Mouse (Mus musculus) kidney, postnatal 0 days (tissue): ENCODE measurements around the gene Chaf1a. TPM values are rescaled to one million over a fixed set of nuclear protein-coding genes. Genes with fewer than 3 reads are reported as not detected.

Experiments
- ATAC-seq: fragments of 200-750 bp; cut with Nextera tagmentation; replicated peaks from 2 replicates; pipeline ENCODE4 v1.8.0; 2017; ENCODE audit warnings: low read depth, moderate number of reproducible peaks, moderate TSS enrichment, moderate library complexity; ENCODE audit not compliant: low FRiP score
- DNase-seq: peaks from one replicate; pipeline ENCODE4 v3.0.0-alpha.2; 2016; ENCODE audit warnings: low spot score
- H3K27ac ChIP-seq: fragments of 300-500 bp; sonication (generic); 2 replicates; pipeline ENCODE4 v1.5.1; 2014; ENCODE audit warnings: mild to moderate bottlenecking
- H3K27me3 ChIP-seq: fragments of 300-500 bp; sonication (generic); 2 replicates; pipeline ENCODE4 v1.6.1; 2014; ENCODE audit warnings: low read length, mixed read lengths; ENCODE audit not compliant: insufficient read depth
- H3K36me3 ChIP-seq: fragments of 300-500 bp; sonication (generic); 2 replicates; pipeline ENCODE4 v1.6.1; 2014; ENCODE audit warnings: low read length, mixed read lengths; ENCODE audit not compliant: insufficient read depth
- H3K4me1 ChIP-seq: fragments of 300-500 bp; sonication (generic); replicated peaks from 2 replicates; pipeline ENCODE4 v1.6.1; 2014; ENCODE audit warnings: antibody characterized with exemption, low read length, mixed read lengths; ENCODE audit not compliant: insufficient read depth
- H3K4me2 ChIP-seq: fragments of 300-500 bp; sonication (generic); 2 replicates; pipeline ENCODE4 v1.6.1; 2014; ENCODE audit warnings: mild to moderate bottlenecking, low read length, moderate library complexity, mixed read lengths
- H3K4me3 ChIP-seq: fragments of 300-500 bp; sonication (generic); replicated peaks from 2 replicates; pipeline ENCODE4 v1.5.1; 2014; ENCODE audit warnings: low read depth, low read length
- H3K9ac ChIP-seq: fragments of 300-500 bp; sonication (generic); 2 replicates; pipeline ENCODE4 v1.6.1; 2014; ENCODE audit warnings: low read depth, low read length
- H3K9me3 ChIP-seq: fragments of 300-500 bp; sonication (generic); replicated peaks from 2 replicates; pipeline ENCODE4 v1.6.1; 2016; ENCODE audit warnings: low read length, inconsistent platforms, mixed read lengths
- CTCF ChIP-seq: IDR thresholded peaks from 2 replicates; pipeline ENCODE4 v1.5.1; 2016; ENCODE audit warnings: antibody characterized with exemption, low read depth, mild to moderate bottlenecking, moderate library complexity
- WGBS: fragments of 180-500 bp; shearing (Covaris S2); extraction: QIAGEN DNeasy Blood & Tissue Kit; methylation state at CpG from one replicate; pipeline ENCODE4 v1.1.7; 2014; 5-methylcytosine and 5-hydroxymethylcytosine counted together
- polyA plus RNA-seq: library from polyadenylated mRNA; unstranded; fragments of >200 nt; fragmentation: Nextera tagmentation; extraction: Ambion mirVana; gene quantifications from 2 replicates; pipeline ENCODE4 v1.2.1, GENCODE M21; 2015

Gene Chaf1a
- polyA plus RNA-seq, 1 experiment from 2014 or later, result 11.1 TPM

GRCm38 (mm10) chr17:56010681-56011080 lies 29.6 kb upstream of the Chaf1a start:
- Histone ChIP-seq H3K36me3 (peaks cover 10% of the 10 kb centered on the region), H3K4me1 (peaks cover 15% of the 10 kb centered on the region), H3K9ac (peak overlapping the region; percentile 69; the same call in 1 of the 2 replicates), H3K4me2 (peak overlapping the region; percentile 99), H3K4me3 (no peak overlapping the region), H3K27me3 (no peaks in the 10 kb centered on the region), H3K27ac (no peak overlapping the region), H3K9me3 (no peaks in the 10 kb centered on the region)
- DNase-seq (peak; percentile 67), ATAC-seq (no peak)
- WGBS, result 12% methylated on average over 9 of the region's 9 CpGs
- TF ChIP-seq CTCF, result peak; percentile 92

DNA sequence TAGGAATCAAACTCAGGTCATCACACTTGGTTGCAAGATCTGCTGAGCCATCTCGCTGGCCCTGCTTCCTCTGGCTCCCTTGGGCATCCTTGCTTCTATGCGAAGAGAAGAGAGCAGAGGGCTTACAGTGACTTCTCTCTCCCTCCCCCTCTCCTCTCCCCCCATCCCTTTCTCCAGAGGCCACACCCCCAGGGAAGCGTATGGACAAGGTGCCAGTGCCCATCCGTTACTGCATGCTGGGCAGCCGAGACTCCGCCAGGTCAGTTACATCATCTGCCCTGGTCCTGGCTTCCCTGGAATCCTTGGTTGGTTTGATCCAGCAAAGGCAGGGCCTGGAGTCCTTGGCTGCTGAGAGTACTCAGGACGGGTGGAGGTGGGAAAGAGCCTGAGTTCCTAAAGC lies 28.8 kb upstream of the Chaf1a start:
- Histone ChIP-seq H3K9ac (no peak overlapping the region), H3K4me3 (no peak overlapping the region), H3K27me3 (no peaks in the 10 kb centered on the region), H3K36me3 (peaks cover 18% of the 10 kb centered on the region), H3K4me1 (peaks cover 15% of the 10 kb centered on the region), H3K9me3 (no peaks in the 10 kb centered on the region), H3K4me2 (no peak overlapping the region), H3K27ac (no peak overlapping the region)
- WGBS, result 91% methylated on average over 7 of the region's 7 CpGs
- no peak for TF ChIP-seq CTCF
- ATAC-seq, result no peak
- DNase-seq, result no peak

GRCm38 (mm10) chr17:56015293-56015692 lies 24.9 kb upstream of the Chaf1a start:
- no peak overlapping the region for H3K27ac ChIP-seq
- no peak overlapping the region for H3K9ac ChIP-seq
- TF ChIP-seq CTCF, result no peak
- no peak for ATAC-seq
- no peak overlapping the region for H3K4me3 ChIP-seq
- WGBS, result 92% methylated on average over 9 of the region's 9 CpGs
- H3K9me3 ChIP-seq, result no peaks in the 10 kb centered on the region
- no peaks in the 10 kb centered on the region for H3K27me3 ChIP-seq
- H3K36me3 ChIP-seq, result peaks cover 52% of the 10 kb centered on the region
- peaks cover 4% of the 10 kb centered on the region for H3K4me1 ChIP-seq
- no peak overlapping the region for H3K4me2 ChIP-seq
- no peak for DNase-seq

GRCm38 (mm10) chr17:56016382-56016781 lies 23.9 kb upstream of the Chaf1a start:
- Histone ChIP-seq H3K27me3 (no peaks in the 10 kb centered on the region), H3K27ac (no peak overlapping the region), H3K9me3 (no peaks in the 10 kb centered on the region), H3K36me3 (peaks cover 55% of the 10 kb centered on the region), H3K4me3 (no peak overlapping the region), H3K4me2 (no peak overlapping the region), H3K9ac (no peak overlapping the region), H3K4me1 (no peaks in the 10 kb centered on the region)
- TF ChIP-seq CTCF, result no peak
- ATAC-seq, result no peak
- 81% methylated on average over 8 of the region's 8 CpGs for WGBS
- DNase-seq, result no peak

GRCm38 (mm10) chr17:56016793-56017785 lies 23.1 kb upstream of the Chaf1a start:
- DNase-seq, result no peak
- no peak overlapping the region for H3K27ac ChIP-seq
- no peak overlapping the region for H3K9ac ChIP-seq
- no peak for ATAC-seq
- no peak overlapping the region for H3K4me3 ChIP-seq
- 74% methylated on average over 15 of the region's 15 CpGs for WGBS
- no peaks in the 10 kb centered on the region for H3K9me3 ChIP-seq
- no peaks in the 10 kb centered on the region for H3K27me3 ChIP-seq
- TF ChIP-seq CTCF, result no peak
- no peaks in the 10 kb centered on the region for H3K4me1 ChIP-seq
- H3K36me3 ChIP-seq, result peaks cover 55% of the 10 kb centered on the region
- no peak overlapping the region for H3K4me2 ChIP-seq

GRCm38 (mm10) chr17:56017848-56018247 lies 22.4 kb upstream of the Chaf1a start:
- DNase-seq (no peak), ATAC-seq (no peak)
- Histone ChIP-seq H3K9ac (no peak overlapping the region), H3K27me3 (no peaks in the 10 kb centered on the region), H3K36me3 (peaks cover 55% of the 10 kb centered on the region), H3K4me3 (no peak overlapping the region), H3K4me1 (no peaks in the 10 kb centered on the region; the same call in 1 of the 2 replicates), H3K9me3 (no peaks in the 10 kb centered on the region), H3K4me2 (no peak overlapping the region), H3K27ac (no peak overlapping the region)
- WGBS, result 92% methylated on average over 6 of the region's 7 CpGs
- TF ChIP-seq CTCF, result no peak
